Comparison of ENCODE assay signal across 21 mouse cellular contexts in genomic region chr3:63078181-63078580, GRCm38 (mm10).
A peak's percentile ranks its signal among the peaks of the same experiment; 100 is the strongest.
DNase-seq lines count a peak whose midpoint lies in the region; TF ChIP-seq lines count a peak whose summit lies in the region.
"Had no signal": no experiment of that assay in that cellular context is flagged by ENCODE, and none has a peak within 500 bp of the region (broad histone marks: within the 10 kb centered on the region; RNA-seq: fewer than 3 reads in every experiment).

No protein-coding gene starts in this region.

- H3K27me3 ChIP-seq in limb, embryonic 10.5 days (ENCODE audit: low read depth, poor library complexity, severe bottlenecking) = no peaks in the 10 kb centered on the region
- H3K27me3 ChIP-seq in cerebellum, adult 2 months (ENCODE audit: control insufficient read depth, insufficient read depth, low read length) = no peaks in the 10 kb centered on the region
- H3K27me3 ChIP-seq: embryonic facial prominence, embryonic 13.5 days; embryonic facial prominence, embryonic 15.5 days; forebrain, embryonic 13.5 days; forebrain, embryonic 15.5 days had no signal

- no peaks in the 10 kb centered on the region for H3K36me3 ChIP-seq in limb, embryonic 10.5 days
- H3K36me3 ChIP-seq: embryonic facial prominence, embryonic 13.5 days; embryonic facial prominence, embryonic 15.5 days; forebrain, embryonic 15.5 days had no signal

- no peak overlapping the region for H3K4me3 ChIP-seq in limb, embryonic 10.5 days
- no peak overlapping the region for H3K4me3 ChIP-seq in cerebellum, adult 2 months (replicated peaks; ENCODE audit: insufficient read depth, low read depth, low read length)
- H3K4me3 ChIP-seq: embryonic facial prominence, embryonic 13.5 days; embryonic facial prominence, embryonic 15.5 days; erythroblast, embryonic 14.5 days; forebrain, embryonic 13.5 days; forebrain, embryonic 15.5 days had no signal

- DNase-seq in 3134 (ENCODE audit: extremely low read depth, insufficient read length, low spot score) (peak; percentile 50), 3T3-L1 (ENCODE audit: low read depth, low spot score) (peak; percentile 45)
- peak; percentile 70 for DNase-seq in fibroblast of lung, adult 2 months (ENCODE audit: low read depth)
- DNase-seq in layer of hippocampus, postnatal 14 days (ENCODE audit: low spot score in 2 of 2) = no peak
- DNase-seq in limb, embryonic 10.5 days (ENCODE audit: low spot score) = no peak
- DNase-seq in cerebellum, adult 2 months = no peak
- DNase-seq: adrenal gland, adult 8-10 months; adrenal gland, postnatal 14 days; adrenal gland, postnatal 36 days; cerebellum, adult 11-12 months; cerebellum, adult 8-10 months; cerebellum, adult 9-11 months; cerebellum, postnatal 14 days; cerebellum, postnatal 36 days; embryo, embryonic 11 days; forebrain, postnatal 0 days had no signal

- H3K9me3 ChIP-seq in limb, embryonic 10.5 days (replicated peaks) = no peaks in the 10 kb centered on the region
- H3K9me3 ChIP-seq: embryonic facial prominence, embryonic 13.5 days; embryonic facial prominence, embryonic 15.5 days; forebrain, embryonic 13.5 days; forebrain, embryonic 15.5 days had no signal

- no peak for TF ChIP-seq POLR2A in cerebellum, adult 2 months (IDR thresholded peaks at IDR 0.05; ENCODE audit: borderline replicate concordance, insufficient read depth, low read length)

- 93% methylated on average over 2 of the region's 2 CpGs for WGBS in limb, embryonic 10.5 days
- WGBS in cerebellum, adult 2 months = 85% methylated on average over 2 of the region's 2 CpGs

- TF ChIP-seq CTCF in cerebellum, adult 2 months (IDR thresholded peaks at IDR 0.05; ENCODE audit: borderline replicate concordance, insufficient read depth, low read depth, low read length) = no peak

- H3K4me1 ChIP-seq in limb, embryonic 10.5 days = no peaks in the 10 kb centered on the region
- no peaks in the 10 kb centered on the region for H3K4me1 ChIP-seq in cerebellum, adult 2 months (ENCODE audit: control insufficient read depth, insufficient read depth, low read length)
- H3K4me1 ChIP-seq: embryonic facial prominence, embryonic 13.5 days; embryonic facial prominence, embryonic 15.5 days; forebrain, embryonic 13.5 days; forebrain, embryonic 15.5 days had no signal

- no peak overlapping the region for H3K27ac ChIP-seq in limb, embryonic 10.5 days
- H3K27ac ChIP-seq in cerebellum, adult 2 months (ENCODE audit: insufficient read depth, low read length) = no peak overlapping the region
- H3K27ac ChIP-seq: embryonic facial prominence, embryonic 13.5 days; embryonic facial prominence, embryonic 15.5 days; forebrain, embryonic 13.5 days; forebrain, embryonic 15.5 days had no signal

Comparison
In these comparisons a context has a peak if more than half of its experiments do, and no peak if none do; other contexts are left out.
1. DNase-seq: peak in 3134 (single experiment), 3T3-L1 (single experiment) and fibroblast of lung, adult 2 months (single experiment); none in layer of hippocampus, postnatal 14 days (0 of 2), limb, embryonic 10.5 days (single experiment) and cerebellum, adult 2 months (0 of 2).